Mouse (Mus musculus) splenic B cell, adult 2 months (primary cell): ENCODE results near the gene Fbxl2.

Source experiments
- DNase-seq: peaks from one replicate; pipeline ENCODE4 v3.0.0-alpha.2; 2011; ENCODE audit warnings: low read depth, low spot score
- H3K27me3 ChIP-seq: 2 replicates; pipeline ENCODE4 v1.6.1; 2012; ENCODE audit warnings: mild to moderate bottlenecking, low read length, moderate library complexity, mixed read lengths; ENCODE audit not compliant: control insufficient read depth, poor library complexity, insufficient read depth, severe bottlenecking
- H3K36me3 ChIP-seq: 2 replicates; pipeline ENCODE4 v1.6.1; 2012; ENCODE audit warnings: mild to moderate bottlenecking, low read length, moderate library complexity, mixed read lengths; ENCODE audit not compliant: control insufficient read depth, poor library complexity, insufficient read depth, severe bottlenecking

Fbxl2 gene

DNA sequence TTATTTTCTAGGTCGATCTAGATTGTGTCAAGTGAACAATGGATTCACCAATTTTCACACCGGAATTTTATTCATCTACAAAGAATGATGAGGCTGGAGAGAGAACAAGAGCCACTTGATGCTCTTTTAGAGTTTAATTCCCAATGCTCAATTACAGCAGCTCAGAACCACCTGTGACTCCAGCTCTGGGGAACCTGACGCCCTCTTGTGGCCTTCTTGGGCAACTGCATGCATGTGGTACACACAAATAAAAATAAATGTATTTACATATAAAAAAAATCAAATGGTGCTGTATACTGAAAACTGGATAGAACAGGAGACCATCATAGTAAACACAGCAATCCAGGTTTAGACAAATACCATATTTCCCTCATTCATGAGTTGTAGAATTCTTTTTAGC lies 1.5 kb downstream of the Fbxl2 start:
- Histone ChIP-seq H3K36me3 (no peaks in the 10 kb centered on the region), H3K27me3 (no peaks in the 10 kb centered on the region)
- DNase-seq, result peak; percentile 13

DNA sequence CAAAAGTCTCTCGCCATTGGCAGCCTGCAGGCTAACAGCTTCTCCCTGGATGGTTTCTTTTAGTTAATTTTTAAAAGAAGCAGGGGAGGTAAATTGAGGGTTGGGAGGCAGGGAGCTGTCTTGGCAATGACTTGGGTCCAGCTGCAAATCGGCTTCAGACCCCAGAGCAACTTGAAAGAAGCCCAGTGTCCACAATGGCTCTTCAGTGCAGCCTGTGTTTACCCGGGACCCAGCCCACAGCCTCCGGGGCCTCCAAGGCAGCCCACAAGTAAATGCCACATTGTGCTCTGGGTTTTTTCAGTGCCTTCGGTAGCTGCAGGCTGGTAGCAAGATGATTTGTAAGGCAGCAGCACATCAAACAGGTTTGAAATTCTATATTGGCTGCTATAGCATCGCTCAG lies 3.5 kb downstream of the Fbxl2 start:
- Histone ChIP-seq H3K36me3 (no peaks in the 10 kb centered on the region), H3K27me3 (no peaks in the 10 kb centered on the region)
- DNase-seq, result no peak

DNA sequence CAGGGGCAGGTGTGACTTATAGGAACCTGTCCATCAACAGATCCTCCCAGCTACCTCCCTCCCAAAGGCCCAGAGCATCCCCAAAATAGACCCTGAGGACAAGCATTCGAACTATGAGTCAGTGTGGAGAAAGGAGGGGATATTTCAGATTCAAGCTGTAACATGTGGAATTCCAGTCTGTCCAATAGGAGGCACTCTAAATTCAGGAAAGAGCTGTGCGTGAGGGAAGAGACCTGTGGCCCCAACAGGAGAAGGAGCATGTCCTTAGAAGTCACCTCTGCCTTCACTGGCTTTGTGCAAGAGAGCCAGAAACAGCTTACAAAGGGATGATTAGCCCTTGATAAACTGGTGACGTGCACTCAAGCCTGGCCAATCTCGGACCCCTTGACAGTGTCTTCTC lies 5.0 kb downstream of the Fbxl2 start:
- no peak for DNase-seq
- Histone ChIP-seq H3K36me3 (no peaks in the 10 kb centered on the region), H3K27me3 (no peaks in the 10 kb centered on the region)

DNA sequence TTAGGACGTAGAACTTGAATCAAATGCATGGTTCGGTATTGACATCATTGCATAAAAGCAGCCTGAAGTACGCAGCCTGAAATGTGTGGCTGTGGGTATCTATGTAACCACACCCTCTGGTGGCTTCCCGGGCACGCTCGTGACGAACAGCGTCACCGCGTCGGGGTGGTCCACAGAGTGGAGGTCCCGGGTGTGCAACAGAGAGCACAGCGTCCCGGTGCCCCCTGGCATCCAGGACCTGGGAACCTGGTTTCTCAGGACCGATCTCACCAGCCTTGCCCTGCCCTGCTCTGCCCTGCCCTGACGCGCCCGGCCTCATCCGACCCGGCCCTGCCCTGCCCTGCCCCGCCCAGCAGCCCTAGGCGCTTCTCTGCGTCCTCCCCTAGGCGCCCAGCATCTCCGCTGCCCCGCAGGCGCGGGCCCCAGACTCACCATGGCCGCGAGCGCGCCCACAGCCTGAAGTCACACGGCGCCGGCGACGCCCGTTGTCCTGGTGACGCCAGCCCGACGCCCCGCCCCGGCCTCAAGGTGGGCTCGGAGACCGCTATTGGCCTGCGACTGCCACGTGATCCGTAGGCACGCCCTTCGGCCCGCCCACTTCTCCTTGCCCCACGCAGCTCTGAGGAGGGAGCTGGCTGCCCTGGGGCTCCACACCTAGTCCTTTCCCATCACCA lies 19.6 kb downstream of the Fbxl2 start:
- peak; percentile 44 for DNase-seq
- no peaks in the 10 kb centered on the region for H3K27me3 ChIP-seq
- no peaks in the 10 kb centered on the region for H3K36me3 ChIP-seq

DNA sequence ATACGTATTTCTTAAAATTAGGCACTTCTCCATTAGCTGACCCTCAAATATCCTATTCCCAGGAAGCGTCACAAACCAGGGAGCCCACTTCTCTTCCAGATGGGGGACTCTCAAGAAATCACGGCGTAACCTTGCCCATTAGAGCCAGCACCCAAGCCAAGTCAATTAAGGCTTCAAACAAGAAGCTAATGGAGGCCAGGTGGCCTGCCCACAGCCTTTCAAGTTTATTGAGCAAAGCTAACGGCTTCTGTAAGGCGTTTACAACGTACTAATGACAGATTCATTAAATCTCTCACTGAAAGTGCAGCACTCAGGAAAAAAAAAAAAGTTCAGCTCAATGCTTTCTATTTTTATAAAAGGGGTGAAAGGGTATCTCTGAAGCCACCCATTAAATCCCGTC lies 20.1 kb downstream of the Fbxl2 start:
- Histone ChIP-seq H3K27me3 (no peaks in the 10 kb centered on the region), H3K36me3 (no peaks in the 10 kb centered on the region)
- DNase-seq, result no peak

DNA sequence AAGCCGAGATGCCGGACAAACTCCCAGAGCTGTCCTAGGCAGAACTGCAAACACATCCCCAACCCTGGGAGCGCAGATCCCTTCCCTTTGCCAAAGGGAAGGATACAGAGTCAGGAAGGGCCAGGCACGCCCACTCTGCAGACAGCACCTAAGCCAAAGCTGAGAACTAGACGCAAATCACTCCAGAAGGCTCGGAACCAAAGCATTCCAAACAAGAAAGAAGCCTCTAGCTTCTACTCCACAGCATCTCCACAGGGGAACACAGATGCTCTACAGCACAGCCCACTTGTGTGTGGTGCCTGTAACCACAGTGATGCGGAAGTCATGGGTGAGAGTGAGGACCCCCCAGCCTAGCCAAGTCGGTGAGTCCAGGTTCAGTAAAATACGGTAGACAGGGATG lies 20.8 kb downstream of the Fbxl2 start:
- no peaks in the 10 kb centered on the region for H3K27me3 ChIP-seq
- DNase-seq, result no peak
- no peaks in the 10 kb centered on the region for H3K36me3 ChIP-seq

DNA sequence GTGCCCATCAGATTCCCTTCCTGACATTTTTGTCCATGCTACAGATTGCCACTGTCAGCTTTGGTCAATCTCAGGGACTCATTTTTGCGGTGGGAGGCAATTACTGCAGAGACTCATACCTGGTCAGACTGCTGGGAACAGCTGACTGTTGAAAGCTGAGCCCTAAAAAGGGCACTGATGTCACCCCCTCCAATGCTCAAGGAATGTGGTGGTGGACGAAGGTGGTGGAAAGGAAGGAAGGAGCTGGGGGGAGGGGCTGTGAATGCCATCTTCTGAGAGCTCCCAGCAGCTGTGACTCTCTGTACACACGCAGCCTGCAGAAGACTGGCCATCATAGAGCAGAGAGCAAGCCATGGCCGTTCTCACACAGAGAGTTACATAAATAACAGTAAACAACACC lies 23.9 kb downstream of the Fbxl2 start:
- Histone ChIP-seq H3K36me3 (no peaks in the 10 kb centered on the region), H3K27me3 (no peaks in the 10 kb centered on the region)
- DNase-seq, result no peak

DNA sequence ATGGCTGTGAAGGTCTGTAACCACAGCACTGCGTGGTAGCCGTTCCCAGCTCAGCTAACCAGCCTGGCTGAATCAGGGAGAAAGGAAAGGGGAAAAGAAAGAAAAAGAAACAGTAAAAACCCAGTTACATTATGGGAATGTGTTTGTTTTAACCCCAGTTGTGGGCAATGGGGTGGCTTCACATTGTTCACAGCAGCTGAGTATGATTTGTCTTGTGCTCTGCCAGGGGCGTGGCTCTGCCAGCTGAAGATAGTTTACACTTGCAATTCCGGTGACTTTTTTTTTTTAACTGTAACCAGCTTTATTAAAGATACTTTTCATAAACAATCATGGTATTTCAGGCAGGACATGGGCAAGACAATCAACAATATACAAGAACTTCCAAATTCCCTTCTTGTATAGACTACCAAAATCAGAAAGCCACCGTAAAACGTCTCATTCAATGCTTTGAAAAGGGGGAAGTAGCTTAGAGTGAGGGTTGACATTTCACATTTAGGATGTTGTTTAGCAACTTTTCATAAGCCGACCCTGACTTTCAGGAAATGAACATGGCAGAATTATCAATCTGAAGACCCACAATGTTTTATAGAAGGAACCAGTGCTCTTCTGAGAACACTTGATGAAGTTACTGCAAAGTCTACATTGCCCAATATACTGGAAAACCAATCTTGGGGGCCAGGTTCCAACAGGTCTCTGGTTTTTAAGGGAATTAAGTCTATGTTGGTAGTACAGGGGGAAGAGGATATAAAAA lies 26.8 kb downstream of the Fbxl2 start:
- no peaks in the 10 kb centered on the region for H3K27me3 ChIP-seq
- no peak for DNase-seq
- H3K36me3 ChIP-seq, result no peaks in the 10 kb centered on the region

DNA sequence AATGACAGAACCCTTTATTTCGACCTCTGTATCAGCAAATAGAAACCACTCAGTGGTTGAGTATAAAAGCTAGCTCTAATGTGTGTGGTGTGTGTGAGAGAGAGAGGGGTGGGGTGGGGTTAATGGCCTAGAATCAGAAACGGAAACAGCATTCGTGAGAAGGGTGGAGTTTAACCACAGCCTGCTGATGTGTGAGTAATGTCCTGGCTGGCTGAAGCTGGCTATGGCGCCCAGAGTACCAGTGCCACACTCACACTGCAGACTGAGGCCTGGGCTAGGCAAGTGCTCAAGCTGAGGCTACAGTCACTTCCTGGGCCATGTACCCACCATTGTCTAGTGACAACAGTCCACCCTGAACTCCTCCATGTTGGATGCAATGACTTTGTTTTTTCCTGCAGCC lies 29.6 kb downstream of the Fbxl2 start:
- H3K36me3 ChIP-seq, result no peaks in the 10 kb centered on the region
- DNase-seq, result no peak
- H3K27me3 ChIP-seq, result no peaks in the 10 kb centered on the region

DNA sequence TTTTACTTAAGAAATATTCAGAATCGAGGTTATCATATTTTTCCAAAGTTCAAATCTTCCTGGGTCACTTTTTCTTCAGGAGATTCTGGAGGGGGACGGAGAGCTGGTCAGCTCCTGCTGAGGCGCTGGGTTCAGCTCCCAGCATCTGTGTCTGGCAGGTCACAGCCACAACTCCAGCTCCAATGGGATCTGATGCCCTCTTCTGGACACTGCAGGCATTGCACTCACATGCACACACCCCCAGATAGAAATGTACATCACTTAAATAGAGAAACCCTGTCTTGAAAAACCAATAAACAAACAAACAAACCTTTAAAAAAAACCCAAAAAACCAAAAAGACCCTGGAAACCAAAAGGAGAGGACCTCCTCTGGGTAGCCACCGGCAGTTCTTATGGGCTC lies 30.3 kb downstream of the Fbxl2 start:
- Histone ChIP-seq H3K27me3 (no peaks in the 10 kb centered on the region), H3K36me3 (no peaks in the 10 kb centered on the region)
- peak; percentile 2 for DNase-seq

DNA sequence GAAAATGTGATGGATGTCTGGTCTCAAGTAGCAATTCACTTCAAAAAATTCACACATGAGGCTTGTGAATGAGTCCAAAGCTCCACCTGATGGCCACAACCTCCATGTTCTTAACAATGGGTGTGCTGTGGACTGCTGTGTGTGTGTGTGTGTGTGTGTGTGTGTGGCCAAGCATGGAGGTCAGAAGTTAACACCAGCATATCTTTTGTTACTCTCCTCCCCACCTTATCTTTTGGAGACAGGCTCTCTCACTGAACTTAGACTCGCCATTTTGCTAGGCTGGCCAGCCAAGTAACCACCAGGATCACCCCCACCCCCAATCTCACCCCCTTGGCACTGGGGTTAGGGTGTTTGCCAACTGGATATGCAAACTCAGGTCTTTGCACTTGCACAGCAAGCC lies 32.0 kb downstream of the Fbxl2 start:
- Histone ChIP-seq H3K36me3 (no peaks in the 10 kb centered on the region), H3K27me3 (no peaks in the 10 kb centered on the region)
- no peak for DNase-seq

DNA sequence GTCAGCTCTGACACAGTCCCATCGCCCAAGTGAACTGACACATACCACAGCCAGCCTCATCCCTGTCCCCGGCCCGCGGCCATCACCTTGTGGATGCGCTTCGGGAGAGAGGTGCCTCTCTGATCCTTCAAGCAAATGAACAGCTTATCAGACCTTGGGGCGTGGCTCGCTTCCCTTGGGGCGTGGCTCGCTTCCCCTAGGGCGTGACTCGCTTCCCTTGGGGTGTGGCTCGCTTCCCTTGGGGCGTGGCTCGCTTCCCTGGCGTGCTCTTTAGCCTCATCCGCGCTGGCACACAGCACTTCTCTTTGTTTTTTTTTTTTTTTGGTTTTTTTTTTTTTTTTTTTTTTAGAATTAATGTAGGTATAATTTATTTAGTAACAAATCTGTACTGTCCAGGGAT lies 34.8 kb downstream of the Fbxl2 start:
- DNase-seq, result no peak
- Histone ChIP-seq H3K36me3 (no peaks in the 10 kb centered on the region), H3K27me3 (no peaks in the 10 kb centered on the region)

DNA sequence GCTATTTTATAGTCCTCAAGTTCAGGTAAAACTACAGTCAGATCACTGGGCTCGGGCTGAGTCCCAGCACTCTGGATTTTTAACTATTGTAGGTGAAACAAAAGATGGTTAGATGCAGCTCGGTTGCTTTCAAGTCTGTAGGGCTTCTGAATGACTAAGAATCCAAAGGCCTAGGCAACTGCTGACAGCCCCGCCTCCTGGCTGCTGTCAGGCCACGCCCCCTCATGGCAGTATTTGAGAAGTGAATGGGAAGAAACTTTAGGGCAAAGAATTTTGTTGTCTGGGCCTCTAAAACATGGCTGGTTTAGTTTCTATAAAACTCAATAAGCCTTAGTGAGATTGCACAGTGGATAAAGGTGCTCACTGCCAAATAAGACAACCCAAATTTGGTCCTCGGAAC lies 36.5 kb downstream of the Fbxl2 start:
- DNase-seq, result no peak
- Histone ChIP-seq H3K36me3 (no peaks in the 10 kb centered on the region), H3K27me3 (no peaks in the 10 kb centered on the region)

DNA sequence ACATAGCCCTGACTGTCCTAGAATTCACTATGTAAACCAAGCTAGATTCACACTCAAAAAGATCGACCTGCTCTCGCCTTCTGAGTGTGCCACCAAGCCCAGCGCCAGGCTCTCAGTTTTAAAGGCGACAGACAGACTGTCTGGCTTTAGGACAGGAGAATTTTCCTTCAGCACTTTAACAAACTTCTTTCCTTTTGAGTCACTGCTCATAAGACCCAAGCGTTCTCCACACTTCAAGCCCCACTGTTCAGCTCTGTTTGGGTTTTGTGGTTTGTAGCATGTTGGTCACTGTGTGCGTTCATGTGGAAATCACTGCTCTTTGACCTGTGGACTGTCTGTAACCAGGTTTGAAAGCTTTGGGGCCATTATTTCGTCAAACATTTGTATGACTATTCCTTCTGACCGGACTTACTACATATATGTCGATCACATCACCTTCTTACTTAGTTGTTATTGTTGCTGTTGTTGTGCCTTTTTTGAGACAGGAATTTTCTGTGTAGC lies 38.1 kb downstream of the Fbxl2 start:
- no peak for DNase-seq
- H3K27me3 ChIP-seq, result no peaks in the 10 kb centered on the region

DNA sequence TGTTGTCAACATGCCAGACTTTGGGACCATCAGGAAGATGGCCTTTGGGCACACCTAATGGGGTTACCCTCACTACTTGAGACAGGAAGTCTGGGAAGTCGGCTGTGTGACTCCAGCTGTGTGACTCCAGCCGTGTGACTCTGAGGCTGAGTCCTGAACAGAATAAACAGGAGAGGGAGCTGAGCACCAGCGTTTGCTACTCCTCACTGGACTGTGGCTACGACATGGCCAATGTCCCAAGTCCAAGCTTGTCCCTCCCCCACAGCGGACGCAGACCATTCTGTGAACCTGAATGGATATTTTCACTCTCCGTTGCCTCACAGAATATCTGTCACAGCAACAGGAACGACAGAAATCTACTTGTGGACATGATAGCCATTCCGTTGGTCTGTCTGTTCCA lies 39.2 kb downstream of the Fbxl2 start:
- DNase-seq, result no peak
- Histone ChIP-seq H3K36me3 (no peaks in the 10 kb centered on the region), H3K27me3 (no peaks in the 10 kb centered on the region)

More for the DNA sequence above, 38.1 kb downstream of the Fbxl2 start:
- H3K36me3 ChIP-seq, result no peaks in the 10 kb centered on the region
